Mouse (Mus musculus): Measurements from ENCODE around the gene Sh3bgrl2.

DNA sequence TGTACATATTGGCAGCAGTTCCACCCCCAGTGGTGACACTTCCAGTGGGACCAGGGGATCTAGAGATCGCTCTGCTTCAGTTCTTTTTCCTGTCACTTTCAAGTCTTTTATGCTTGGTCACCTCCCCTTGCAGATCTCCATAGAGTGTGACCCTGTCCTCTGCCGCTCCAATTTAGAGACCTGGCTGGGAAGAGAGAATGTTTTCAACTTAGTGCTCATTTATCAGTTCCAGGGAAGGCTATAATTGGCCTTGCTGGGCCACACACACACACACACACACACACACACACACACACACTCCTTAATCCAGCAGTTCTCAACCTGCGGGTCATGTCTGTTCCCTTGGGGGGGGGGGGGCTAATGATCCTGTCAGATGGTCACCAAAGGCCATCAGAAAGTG is 86.6 kb downstream of the Sh3bgrl2 start:
- no peak for TF ChIP-seq CTCF (IDR thresholded peaks at IDR 0.05; ENCODE audit: borderline replicate concordance, control insufficient read depth, extremely low read depth, insufficient read depth, low read length, poor library complexity)
- TF ChIP-seq POLR2A (IDR thresholded peaks at IDR 0.05; ENCODE audit: control insufficient read depth, extremely low read depth, insufficient read depth, low read length, poor library complexity): no peak

Measured in thymus, adult 2 months (tissue).